Mouse (Mus musculus) myocyte (in vitro differentiated cells): ENCODE data around the gene St3gal3. TPM values are rescaled to one million over a fixed set of nuclear protein-coding genes. Genes with fewer than 3 reads are reported as not detected.

ENCODE experiments used
- H3K27me3 ChIP-seq: one replicate; pipeline ENCODE4 v1.6.1; 2011; ENCODE audit not compliant: control insufficient read depth, insufficient read depth, insufficient read length
- H3K36me3 ChIP-seq: one replicate; pipeline ENCODE4 v1.6.1; 2011; ENCODE audit not compliant: control insufficient read depth, insufficient read depth
- H3K4me2 ChIP-seq: one replicate; pipeline ENCODE4 v1.6.1; 2011; ENCODE audit warnings: low read depth, control low read depth
- H3K4me3 ChIP-seq: one replicate; pipeline ENCODE4 v1.5.1; 2011; ENCODE audit warnings: mild to moderate bottlenecking, control low read depth, moderate library complexity
- H3K79me2 ChIP-seq: one replicate; pipeline ENCODE4 v1.6.1; 2011; ENCODE audit not compliant: control insufficient read depth, insufficient read depth
- H3ac ChIP-seq: one replicate; pipeline ENCODE4 v1.6.1; 2011; ENCODE audit not compliant: control insufficient read depth, insufficient read length
- CEBPB ChIP-seq: IDR thresholded peaks from 2 replicates; pipeline ENCODE4 v1.6.1; 2011; ENCODE audit warnings: mild to moderate bottlenecking, moderate library complexity; ENCODE audit not compliant: poor library complexity, insufficient read depth, severe bottlenecking
- E2F4 ChIP-seq: IDR thresholded peaks from one replicate; pipeline ENCODE4 v1.6.1; 2011; ENCODE audit warnings: mild to moderate bottlenecking, control low read depth, moderate library complexity; ENCODE audit not compliant: insufficient read depth
- MAX ChIP-seq: IDR thresholded peaks from one replicate; pipeline ENCODE4 v1.6.1; 2011; ENCODE audit warnings: low read depth, mild to moderate bottlenecking, control low read depth
- MYOD1 ChIP-seq, 3 experiments: IDR thresholded peaks; one replicate each; pipeline ENCODE4 v1.6.1; 2011; ENCODE audit warnings: control low read depth in 2 of 3, low read depth in 2 of 3, mild to moderate bottlenecking in 2 of 3, moderate library complexity in 1 of 3; ENCODE audit not compliant: insufficient read length in 2 of 3, control insufficient read depth in 1 of 3
- MYOG ChIP-seq, 3 experiments: IDR thresholded peaks; one replicate each; pipeline ENCODE4 v1.6.1; 2011; ENCODE audit warnings: control low read depth in 2 of 3, low read depth in 2 of 3, mild to moderate bottlenecking in 2 of 3; ENCODE audit not compliant: insufficient read length in 2 of 3, control insufficient read depth in 1 of 3, insufficient read depth in 1 of 3
- POLR2A ChIP-seq: IDR thresholded peaks from one replicate; pipeline ENCODE4 v1.6.1; 2011; ENCODE audit warnings: low read depth, mild to moderate bottlenecking, control low read depth, moderate library complexity; ENCODE audit not compliant: insufficient read length
- POLR2AphosphoS2 ChIP-seq: IDR thresholded peaks from one replicate; pipeline ENCODE4 v1.6.1; 2011; ENCODE audit warnings: low read depth, control low read depth; ENCODE audit not compliant: insufficient read length
- REST ChIP-seq: IDR thresholded peaks from one replicate; pipeline ENCODE4 v1.6.1; 2011; ENCODE audit warnings: mild to moderate bottlenecking, control low read depth, moderate library complexity; ENCODE audit not compliant: insufficient read depth, insufficient read length
- SRF ChIP-seq: IDR thresholded peaks from one replicate; pipeline ENCODE4 v1.6.1; 2011; ENCODE audit warnings: low read depth; ENCODE audit not compliant: control insufficient read depth, insufficient read length
- TCF12 ChIP-seq: IDR thresholded peaks from one replicate; pipeline ENCODE4 v1.6.1; 2011; ENCODE audit warnings: mild to moderate bottlenecking, control low read depth; ENCODE audit not compliant: poor library complexity, insufficient read depth, severe bottlenecking
- TCF3 ChIP-seq: IDR thresholded peaks from one replicate; pipeline ENCODE4 v1.6.1; 2011; ENCODE audit warnings: low read depth, control low read depth; ENCODE audit not compliant: insufficient read length
- USF1 ChIP-seq: IDR thresholded peaks from one replicate; pipeline ENCODE4 v1.6.1; 2011; ENCODE audit warnings: low read depth, mild to moderate bottlenecking, control low read depth, moderate library complexity
- polyA plus RNA-seq: library from polyadenylated mRNA; unstranded; fragments of >200 nt; fragmentation: generic; extraction: Trizol; gene quantifications from one replicate; pipeline ENCODE4 v1.2.1, GENCODE M21; 2012; ENCODE audit warnings: missing spikeins

Gene St3gal3
- polyA plus RNA-seq, 1 experiment: 45.1 TPM

DNA sequence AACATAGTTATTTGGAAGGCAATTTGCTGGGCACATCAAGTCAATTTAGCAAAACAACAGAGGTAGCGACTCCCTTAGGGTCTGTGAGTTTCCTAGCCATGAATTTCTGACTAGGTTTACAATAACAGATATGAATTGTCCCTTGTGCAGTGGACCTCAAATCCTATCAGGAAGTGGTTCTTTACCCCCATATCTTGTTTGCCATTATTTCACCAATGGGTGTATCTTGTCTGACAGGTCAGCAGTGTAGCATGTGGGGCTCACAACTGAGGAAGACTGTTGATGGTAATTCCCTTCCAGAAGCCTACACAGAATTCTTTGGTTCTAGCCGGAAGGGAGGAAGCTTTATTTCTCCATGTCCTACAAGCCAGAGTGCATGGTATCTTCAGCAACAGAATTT, 213.4 kb downstream of the St3gal3 start:
- Histone ChIP-seq H3K27me3 (no peaks in the 10 kb centered on the region), H3K4me3 (no peak overlapping the region), H3ac (no peak overlapping the region), H3K36me3 (no peaks in the 10 kb centered on the region), H3K4me2 (no peak overlapping the region), H3K79me2 (no peaks in the 10 kb centered on the region)
- TF ChIP-seq REST (no peak), MYOG (IDR thresholded peaks at IDR 0.05; ENCODE audit: control insufficient read depth in 1 of 3, insufficient read depth in 1 of 3, insufficient read length in 2 of 3, low read depth in 2 of 3) (no peak), POLR2A (no peak), TCF12 (no peak), MYOD1 (IDR thresholded peaks at IDR 0.05; ENCODE audit: control insufficient read depth in 1 of 3, insufficient read length in 2 of 3, low read depth in 2 of 3) (no peak), POLR2AphosphoS2 (no peak), USF1 (no peak), TCF3 (no peak), CEBPB (no peak)

DNA sequence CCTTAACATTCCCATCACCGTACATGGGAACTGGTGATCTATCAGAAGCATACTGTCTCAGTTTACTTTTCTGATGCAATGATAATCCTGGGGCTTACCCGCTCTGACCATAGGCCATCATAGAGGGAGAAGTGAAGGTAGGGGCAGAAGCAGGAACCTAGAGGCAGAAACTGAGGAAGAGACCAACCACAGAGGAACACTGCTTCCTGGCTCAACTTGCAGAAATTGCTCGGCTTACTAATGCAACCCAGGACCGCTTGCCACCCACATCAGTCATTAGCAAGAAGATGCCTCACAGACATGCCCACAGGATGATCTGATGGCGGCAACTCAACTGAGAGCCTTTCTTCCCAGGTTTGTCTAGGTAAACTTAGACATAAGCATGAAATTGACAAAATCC, 216.0 kb downstream of the St3gal3 start:
- Histone ChIP-seq H3K27me3 (no peaks in the 10 kb centered on the region), H3K4me3 (no peak overlapping the region), H3K79me2 (peaks cover 9% of the 10 kb centered on the region), H3K36me3 (no peaks in the 10 kb centered on the region), H3K4me2 (no peak overlapping the region), H3ac (no peak overlapping the region)
- TF ChIP-seq POLR2AphosphoS2 (no peak), TCF3 (no peak), SRF (no peak), MAX (no peak), TCF12 (no peak), E2F4 (no peak), USF1 (no peak), REST (no peak), CEBPB (no peak), MYOG (IDR thresholded peaks at IDR 0.05; ENCODE audit: control insufficient read depth in 1 of 3, insufficient read depth in 1 of 3, insufficient read length in 2 of 3, low read depth in 2 of 3) (no peak), MYOD1 (IDR thresholded peaks at IDR 0.05; ENCODE audit: control insufficient read depth in 1 of 3, insufficient read length in 2 of 3, low read depth in 2 of 3) (no peak), POLR2A (no peak)

DNA sequence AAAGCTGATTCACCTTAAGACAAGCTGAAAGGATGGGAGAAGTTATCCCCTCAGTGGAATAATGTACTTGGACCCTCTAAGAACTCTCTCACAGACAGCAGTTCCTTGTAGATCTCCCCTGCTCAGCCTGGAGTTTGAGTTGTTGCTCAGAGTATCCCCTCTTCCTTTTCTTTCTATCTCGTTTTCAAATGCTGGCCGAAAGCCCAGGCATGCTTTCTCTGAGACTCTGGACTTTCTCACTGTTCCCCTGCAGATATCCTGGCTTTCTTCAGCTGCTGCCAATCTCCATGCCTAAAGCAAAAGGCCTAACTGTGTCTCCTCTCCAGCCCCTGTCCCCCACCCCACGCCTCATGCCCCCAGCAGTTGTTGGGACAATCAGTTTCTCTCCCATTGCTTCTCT, 216.5 kb downstream of the St3gal3 start:
- H3K4me2 ChIP-seq: no peak overlapping the region
- TF ChIP-seq TCF3 (no peak), REST (no peak), CEBPB (no peak), POLR2AphosphoS2 (no peak), POLR2A (no peak), USF1 (no peak)
- H3K79me2 ChIP-seq: peaks cover 14% of the 10 kb centered on the region
- no peak overlapping the region for H3ac ChIP-seq
- H3K36me3 ChIP-seq: no peaks in the 10 kb centered on the region
- H3K4me3 ChIP-seq: no peak overlapping the region
- no peaks in the 10 kb centered on the region for H3K27me3 ChIP-seq

DNA sequence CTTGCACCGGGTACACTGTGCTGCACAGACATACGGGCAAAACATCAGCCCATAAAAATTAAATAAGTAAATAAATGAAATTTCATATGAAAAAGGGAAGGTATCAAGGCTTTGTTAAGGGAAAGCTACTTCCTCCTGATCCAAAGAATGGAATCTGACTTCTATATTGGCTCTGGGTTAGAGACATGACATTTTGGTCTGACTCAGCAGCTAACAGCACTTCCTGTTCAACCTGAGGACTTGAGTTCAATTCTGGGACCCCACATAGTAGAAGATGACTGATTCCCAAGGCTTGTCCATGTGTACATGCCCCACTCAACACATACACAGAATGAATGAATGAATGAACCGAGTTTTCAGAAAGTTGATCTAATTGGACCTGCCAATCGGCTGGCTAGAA, 216.9 kb downstream of the St3gal3 start:
- Histone ChIP-seq H3K27me3 (no peaks in the 10 kb centered on the region), H3K4me3 (no peak overlapping the region), H3ac (no peak overlapping the region), H3K79me2 (peaks cover 18% of the 10 kb centered on the region), H3K36me3 (no peaks in the 10 kb centered on the region), H3K4me2 (no peak overlapping the region)
- TF ChIP-seq POLR2A: no peak
- TF ChIP-seq MYOD1 (IDR thresholded peaks at IDR 0.05; ENCODE audit: control insufficient read depth in 1 of 3, insufficient read length in 2 of 3, low read depth in 2 of 3): no peak
- TF ChIP-seq SRF: no peak
- TF ChIP-seq MYOG (IDR thresholded peaks at IDR 0.05; ENCODE audit: control insufficient read depth in 1 of 3, insufficient read depth in 1 of 3, insufficient read length in 2 of 3, low read depth in 2 of 3): no peak

DNA sequence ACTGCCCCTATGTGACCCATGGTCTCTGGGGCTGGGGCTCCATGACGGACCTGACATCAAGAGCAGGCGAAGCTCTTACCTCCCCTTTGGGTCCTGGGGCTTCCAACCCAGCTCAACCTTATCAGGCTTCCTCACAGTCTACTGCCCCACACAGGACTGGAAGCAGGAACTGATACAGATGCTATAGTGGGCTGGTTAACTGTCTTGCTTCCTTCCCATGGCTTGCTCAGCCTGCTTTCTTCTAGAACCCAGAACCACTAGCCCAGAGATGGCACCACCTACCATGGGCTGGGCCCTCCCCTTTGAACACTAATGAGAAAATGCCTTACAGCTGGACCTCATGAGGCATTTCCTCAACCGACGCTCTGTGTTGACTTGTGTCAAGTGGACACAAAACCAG, 217.3 kb downstream of the St3gal3 start:
- no peaks in the 10 kb centered on the region for H3K36me3 ChIP-seq
- no peak overlapping the region for H3K4me2 ChIP-seq
- peaks cover 22% of the 10 kb centered on the region for H3K79me2 ChIP-seq
- H3K27me3 ChIP-seq: no peaks in the 10 kb centered on the region
- no peak overlapping the region for H3K4me3 ChIP-seq
- TF ChIP-seq TCF3 (no peak), MYOG (IDR thresholded peaks at IDR 0.05; ENCODE audit: control insufficient read depth in 1 of 3, insufficient read depth in 1 of 3, insufficient read length in 2 of 3, low read depth in 2 of 3) (no peak), TCF12 (no peak), MYOD1 (IDR thresholded peaks at IDR 0.05; ENCODE audit: control insufficient read depth in 1 of 3, insufficient read length in 2 of 3, low read depth in 2 of 3) (no peak), E2F4 (no peak), USF1 (no peak), SRF (no peak), POLR2A (no peak), CEBPB (no peak), MAX (no peak), REST (no peak), POLR2AphosphoS2 (no peak)
- no peak overlapping the region for H3ac ChIP-seq
